Mouse (Mus musculus) heart, embryonic 10.5 days (tissue): ENCODE results near the gene Cobll1. TPM values are rescaled to one million over a fixed set of nuclear protein-coding genes. Genes with fewer than 3 reads are reported as not detected.

Experiments used
- DNase-seq: peaks from one replicate; pipeline ENCODE4 v3.0.0-alpha.2; 2017; ENCODE audit warnings: low spot score
- H3K27ac ChIP-seq: fragments of 300-500 bp; sonication (generic); 2 replicates; pipeline ENCODE4 v1.5.1; 2016; ENCODE audit warnings: mild to moderate bottlenecking
- H3K27me3 ChIP-seq: fragments of 300-500 bp; sonication (generic); 2 replicates; pipeline ENCODE4 v1.6.1; 2016; ENCODE audit warnings: mild to moderate bottlenecking; ENCODE audit not compliant: poor library complexity, insufficient read depth, severe bottlenecking
- H3K36me3 ChIP-seq: fragments of 300-500 bp; sonication (generic); 2 replicates; pipeline ENCODE4 v1.6.1; 2016; ENCODE audit warnings: mild to moderate bottlenecking, moderate library complexity
- H3K4me1 ChIP-seq: fragments of 300-500 bp; sonication (generic); 2 replicates; pipeline ENCODE4 v1.6.1; 2016; ENCODE audit warnings: mild to moderate bottlenecking
- H3K4me3 ChIP-seq: fragments of 300-500 bp; sonication (generic); 2 replicates; pipeline ENCODE4 v1.5.1; 2016; ENCODE audit warnings: mild to moderate bottlenecking, moderate library complexity
- H3K9me3 ChIP-seq: fragments of 300-500 bp; sonication (generic); 2 replicates; pipeline ENCODE4 v1.6.1; 2016; ENCODE audit warnings: mild to moderate bottlenecking, moderate library complexity
- WGBS: fragments of 180-500 bp; shearing (Covaris S2); methylation state at CpG from one replicate; pipeline ENCODE4 v1.1.7; 2016; 5-methylcytosine and 5-hydroxymethylcytosine counted together
- polyA plus RNA-seq: library from polyadenylated mRNA; unstranded; fragments of >200 nt; fragmentation: Nextera tagmentation; extraction: Ambion mirVana; gene quantifications from 2 replicates; pipeline ENCODE4 v1.2.1, GENCODE M21; 2016

Gene Cobll1
- polyA plus RNA-seq, 1 experiment from 2014 or later: 9.8 TPM

- DNase-seq: no peak
- H3K36me3 ChIP-seq: no peaks in the 10 kb centered on the region
- H3K27ac ChIP-seq: no peak overlapping the region
- no peaks in the 10 kb centered on the region for H3K27me3 ChIP-seq
- no peak overlapping the region for H3K4me3 ChIP-seq
- no peaks in the 10 kb centered on the region for H3K9me3 ChIP-seq
- 77% methylated on average over 3 of the region's 3 CpGs for WGBS
- no peaks in the 10 kb centered on the region for H3K4me1 ChIP-seq
Measured at GRCm38 (mm10) chr2:65211620-65212019, 27.6 kb downstream of the Cobll1 start.

- no peak for DNase-seq
- H3K27ac ChIP-seq: no peak overlapping the region
- no peaks in the 10 kb centered on the region for H3K36me3 ChIP-seq
- H3K27me3 ChIP-seq: no peaks in the 10 kb centered on the region
- no peaks in the 10 kb centered on the region for H3K4me1 ChIP-seq
- no peak overlapping the region for H3K4me3 ChIP-seq
- WGBS: 76% methylated on average over 2 of the region's 2 CpGs
- no peaks in the 10 kb centered on the region for H3K9me3 ChIP-seq
Measured at GRCm38 (mm10) chr2:65207750-65208149, 31.5 kb downstream of the Cobll1 start.

- Histone ChIP-seq H3K9me3 (no peaks in the 10 kb centered on the region), H3K4me3 (no peak overlapping the region), H3K27me3 (no peaks in the 10 kb centered on the region), H3K36me3 (no peaks in the 10 kb centered on the region), H3K4me1 (no peaks in the 10 kb centered on the region), H3K27ac (no peak overlapping the region)
- 60% methylated on average over 7 of the region's 7 CpGs for WGBS
- no peak for DNase-seq
Measured at GRCm38 (mm10) chr2:65203699-65204098, 35.5 kb downstream of the Cobll1 start.

GRCm38 (mm10) chr2:65199706-65200105 is 39.5 kb downstream of the Cobll1 start:
- no peak overlapping the region for H3K27ac ChIP-seq
- no peak for DNase-seq
- H3K4me1 ChIP-seq: peaks cover 5% of the 10 kb centered on the region; the same call in 1 of the 2 replicates
- H3K27me3 ChIP-seq: no peaks in the 10 kb centered on the region
- no peaks in the 10 kb centered on the region for H3K9me3 ChIP-seq
- no peaks in the 10 kb centered on the region for H3K36me3 ChIP-seq
- H3K4me3 ChIP-seq: no peak overlapping the region
- 87% methylated on average over 9 of the region's 9 CpGs for WGBS

- Histone ChIP-seq H3K27me3 (no peaks in the 10 kb centered on the region), H3K36me3 (no peaks in the 10 kb centered on the region), H3K27ac (no peak overlapping the region), H3K9me3 (no peaks in the 10 kb centered on the region), H3K4me1 (peaks cover 5% of the 10 kb centered on the region; the same call in 1 of the 2 replicates), H3K4me3 (no peak overlapping the region)
- no peak for DNase-seq
- 86% methylated on average over 3 of the region's 3 CpGs for WGBS
Measured at GRCm38 (mm10) chr2:65198605-65199004, 40.6 kb downstream of the Cobll1 start.

GRCm38 (mm10) chr2:65196994-65197393 is 42.2 kb downstream of the Cobll1 start:
- Histone ChIP-seq H3K27me3 (no peaks in the 10 kb centered on the region), H3K4me3 (no peak overlapping the region), H3K4me1 (peaks cover 15% of the 10 kb centered on the region), H3K9me3 (no peaks in the 10 kb centered on the region), H3K36me3 (no peaks in the 10 kb centered on the region), H3K27ac (no peak overlapping the region)
- DNase-seq: no peak
- 94% methylated on average over 1 of the region's 1 CpGs for WGBS

- H3K4me1 ChIP-seq: peaks cover 30% of the 10 kb centered on the region
- H3K4me3 ChIP-seq: no peak overlapping the region
- H3K27me3 ChIP-seq: no peaks in the 10 kb centered on the region
- DNase-seq: no peak
- no peak overlapping the region for H3K27ac ChIP-seq
- H3K36me3 ChIP-seq: no peaks in the 10 kb centered on the region
- WGBS: 82% methylated on average over 9 of the region's 9 CpGs
- H3K9me3 ChIP-seq: no peaks in the 10 kb centered on the region
Measured at GRCm38 (mm10) chr2:65195233-65196010, 43.8 kb downstream of the Cobll1 start.

- no peaks in the 10 kb centered on the region for H3K9me3 ChIP-seq
Measured at GRCm38 (mm10) chr2:65193091-65193795, 46.0 kb downstream of the Cobll1 start.

GRCm38 (mm10) chr2:65191398-65191797 is 47.8 kb downstream of the Cobll1 start:
- Histone ChIP-seq H3K4me1 (peaks cover 49% of the 10 kb centered on the region), H3K9me3 (no peaks in the 10 kb centered on the region), H3K4me3 (no peak overlapping the region), H3K27me3 (no peaks in the 10 kb centered on the region), H3K27ac (peak overlapping the region; percentile 42), H3K36me3 (no peaks in the 10 kb centered on the region)
- 15% methylated on average over 7 of the region's 7 CpGs for WGBS
- no peak for DNase-seq

More at GRCm38 (mm10) chr2:65193091-65193795, 46.0 kb downstream of the Cobll1 start:
- no peak overlapping the region for H3K4me3 ChIP-seq
- no peaks in the 10 kb centered on the region for H3K27me3 ChIP-seq
- H3K36me3 ChIP-seq: no peaks in the 10 kb centered on the region
- H3K27ac ChIP-seq: no peak overlapping the region
- 67% methylated on average over 12 of the region's 12 CpGs for WGBS
- H3K4me1 ChIP-seq: peaks cover 44% of the 10 kb centered on the region
- no peak for DNase-seq

- H3K9me3 ChIP-seq: no peaks in the 10 kb centered on the region
- 34% methylated on average over 7 of the region's 7 CpGs for WGBS
- peak overlapping the region; percentile 59 for H3K27ac ChIP-seq
- H3K27me3 ChIP-seq: no peaks in the 10 kb centered on the region
- DNase-seq: no peak
- no peak overlapping the region for H3K4me3 ChIP-seq
- peaks cover 50% of the 10 kb centered on the region for H3K4me1 ChIP-seq
- H3K36me3 ChIP-seq: no peaks in the 10 kb centered on the region
Measured at GRCm38 (mm10) chr2:65189346-65189745, 49.9 kb downstream of the Cobll1 start.

- peaks cover 50% of the 10 kb centered on the region for H3K4me1 ChIP-seq
- no peak overlapping the region; the same call in 1 of the 2 replicates for H3K4me3 ChIP-seq
- H3K9me3 ChIP-seq: no peaks in the 10 kb centered on the region
- DNase-seq: no peak
- peak overlapping the region; percentile 56; the same call in 1 of the 2 replicates for H3K27ac ChIP-seq
- no peaks in the 10 kb centered on the region for H3K27me3 ChIP-seq
- 17% methylated on average over 6 of the region's 6 CpGs for WGBS
- no peaks in the 10 kb centered on the region for H3K36me3 ChIP-seq
Measured at GRCm38 (mm10) chr2:65188585-65188984, 50.6 kb downstream of the Cobll1 start.

- Histone ChIP-seq H3K4me3 (no peak overlapping the region), H3K27me3 (no peaks in the 10 kb centered on the region), H3K4me1 (peaks cover 43% of the 10 kb centered on the region), H3K27ac (no peak overlapping the region), H3K36me3 (no peaks in the 10 kb centered on the region), H3K9me3 (no peaks in the 10 kb centered on the region)
- DNase-seq: no peak
Measured at GRCm38 (mm10) chr2:65187652-65188051, 51.6 kb downstream of the Cobll1 start.

GRCm38 (mm10) chr2:65187164-65187563 is 52.0 kb downstream of the Cobll1 start:
- no peaks in the 10 kb centered on the region for H3K27me3 ChIP-seq
- 92% methylated on average over 3 of the region's 3 CpGs for WGBS
- H3K9me3 ChIP-seq: no peaks in the 10 kb centered on the region
- DNase-seq: no peak
- no peak overlapping the region for H3K4me3 ChIP-seq
- H3K36me3 ChIP-seq: no peaks in the 10 kb centered on the region
- no peak overlapping the region for H3K27ac ChIP-seq
- peaks cover 44% of the 10 kb centered on the region for H3K4me1 ChIP-seq
